Mouse (Mus musculus): ENCODE measurements around the gene Wdr13. TPM values are rescaled to one million over a fixed set of nuclear protein-coding genes. Genes with fewer than 3 reads are reported as not detected.

Gene Wdr13
- total RNA-seq, 2 experiments from 2014 or later: 43.6 to 46.6 TPM

Other genes with a start within 250 kb of the Wdr13 start
- 10 to 100 TPM; 11.0 to 17.0 TPM for gene Slc35a2, start 248.9 kb downstream of the Wdr13 start, total RNA-seq (2021)
- 10 to 100 TPM; 22.1 to 22.7 TPM for gene Pqbp1, start 233.6 kb downstream of the Wdr13 start, total RNA-seq (2021)
- 10 to 100 TPM; 49.5 to 50.1 TPM for gene Timm17b, start 233.5 kb downstream of the Wdr13 start, total RNA-seq (2021)
- not detected for gene Gm10491, start 225.1 kb downstream of the Wdr13 start, total RNA-seq (2021)
- gene Gm10490, start 223.3 kb downstream of the Wdr13 start, total RNA-seq (2021): not detected
- gene Pcsk1n, start 213.1 kb downstream of the Wdr13 start, total RNA-seq (2021): under 1 TPM in 1 of 2 experiments, not detected in 1; 0.11 TPM
- gene Eras, start 204.3 kb downstream of the Wdr13 start, total RNA-seq (2021): not detected
- gene Hdac6, start 185.0 kb downstream of the Wdr13 start, total RNA-seq (2021): 10 to 100 TPM in 1 of 2 experiments, 1 to 10 TPM in 1; 9.9 to 12.4 TPM
- under 1 TPM in 1 of 2 experiments, not detected in 1; 0.53 TPM for gene Gata1, start 154.8 kb downstream of the Wdr13 start, total RNA-seq (2021)
- gene Glod5, start 114.4 kb downstream of the Wdr13 start, total RNA-seq (2021): not detected
- 1 to 10 TPM; 4.1 to 5.0 TPM for gene Suv39h1, start 58.1 kb downstream of the Wdr13 start, total RNA-seq (2021)
- gene Was, start 42.4 kb downstream of the Wdr13 start, total RNA-seq (2021): 1 to 10 TPM; 1.8 to 2.3 TPM
- 10 to 100 TPM; 58.8 to 85.0 TPM for gene Rbm3, start 13.0 kb upstream of the Wdr13 start, total RNA-seq (2021)
- gene Tbc1d25, start 43.3 kb upstream of the Wdr13 start, total RNA-seq (2021): 1 to 10 TPM; 4.2 to 4.3 TPM
- 10 to 100 TPM; 19.6 to 22.6 TPM for gene Ebp, start 60.6 kb upstream of the Wdr13 start, total RNA-seq (2021)
- 1 to 10 TPM; 1.9 to 2.6 TPM for gene Porcn, start 73.6 kb upstream of the Wdr13 start, total RNA-seq (2021)
- 10 to 100 TPM; 10.3 to 10.7 TPM for gene Ftsj1, start 119.5 kb upstream of the Wdr13 start, total RNA-seq (2021)
- gene Slc38a5, start 138.2 kb upstream of the Wdr13 start, total RNA-seq (2021): under 1 TPM; 0.49 to 0.81 TPM
- gene Ssxb10, start 194.5 kb upstream of the Wdr13 start, total RNA-seq (2021): not detected
- not detected for gene Ssxb9, start 234.1 kb upstream of the Wdr13 start, total RNA-seq (2021)

All from heart, postnatal 25 days (tissue).